Mouse (Mus musculus) heart, embryonic 14.5 days (tissue): ENCODE results near the gene Celf3. TPM values are rescaled to one million over a fixed set of nuclear protein-coding genes. Genes with fewer than 3 reads are reported as not detected.

ENCODE experiments used
- ATAC-seq: fragments of 200-750 bp; cut with Nextera tagmentation; 2 replicates; pipeline ENCODE4 v1.8.0; 2017; ENCODE audit warnings: low read depth, moderate TSS enrichment; ENCODE audit not compliant: insufficient number of reproducible peaks, insufficient read depth, low FRiP score
- H3K27ac ChIP-seq, 2 experiments: fragments of 200-500 bp in 1 of 2; fragments of 300-500 bp in 1 of 2; sonication (generic) in 1 of 2; replicated peaks in 1 of 2; 2 replicates each; pipeline ENCODE4 v1.5.1; 2012 to 2014; ENCODE audit warnings: low read depth in 2 of 2, low read length in 2 of 2, control low read depth in 1 of 2, mild to moderate bottlenecking in 1 of 2, mixed read lengths in 1 of 2; ENCODE audit not compliant: control insufficient read depth in 1 of 2, insufficient read depth in 1 of 2
- H3K27me3 ChIP-seq: fragments of 300-500 bp; sonication (generic); 2 replicates; pipeline ENCODE4 v1.6.1; 2014; ENCODE audit warnings: mild to moderate bottlenecking, low read length, control low read depth; ENCODE audit not compliant: control insufficient read depth, insufficient read depth
- H3K36me3 ChIP-seq: fragments of 300-500 bp; sonication (generic); 2 replicates; pipeline ENCODE4 v1.6.1; 2014; ENCODE audit warnings: mild to moderate bottlenecking, control low read depth, low read length, mixed read lengths; ENCODE audit not compliant: control insufficient read depth, insufficient read depth
- H3K4me1 ChIP-seq, 2 experiments: fragments of 200-500 bp in 1 of 2; fragments of 300-500 bp in 1 of 2; sonication (generic) in 1 of 2; 2 replicates each; pipeline ENCODE4 v1.6.1; 2012 to 2014; ENCODE audit warnings: low read length in 2 of 2, control low read depth in 1 of 2, mixed read lengths in 1 of 2; ENCODE audit not compliant: control insufficient read depth in 2 of 2, insufficient read depth in 2 of 2
- H3K4me2 ChIP-seq: fragments of 300-500 bp; sonication (generic); 2 replicates; pipeline ENCODE4 v1.6.1; 2014; ENCODE audit warnings: mild to moderate bottlenecking, low read length
- H3K4me3 ChIP-seq, 2 experiments: fragments of 200-500 bp in 1 of 2; fragments of 300-500 bp in 1 of 2; sonication (generic) in 1 of 2; 2 replicates each; pipeline ENCODE4 v1.5.1; 2012 to 2014; ENCODE audit warnings: low read length in 2 of 2, mild to moderate bottlenecking in 2 of 2, control low read depth in 1 of 2, low read depth in 1 of 2, moderate library complexity in 1 of 2; ENCODE audit not compliant: control insufficient read depth in 1 of 2, insufficient read depth in 1 of 2
- H3K9ac ChIP-seq: fragments of 300-500 bp; sonication (generic); 2 replicates; pipeline ENCODE4 v1.6.1; 2014; ENCODE audit warnings: mild to moderate bottlenecking, low read length
- H3K9me3 ChIP-seq: fragments of 300-500 bp; sonication (generic); 2 replicates; pipeline ENCODE4 v1.6.1; 2016; ENCODE audit warnings: low read length, control low read depth; ENCODE audit not compliant: control insufficient read depth
- WGBS: fragments of 180-500 bp; shearing (Covaris S2); extraction: QIAGEN DNeasy Blood & Tissue Kit; methylation state at CpG from one replicate; pipeline ENCODE4 v1.1.7; 2014; 5-methylcytosine and 5-hydroxymethylcytosine counted together
- polyA plus RNA-seq: library from polyadenylated mRNA; unstranded; fragments of >200 nt; fragmentation: Nextera tagmentation; extraction: Ambion mirVana; gene quantifications from 2 replicates; pipeline ENCODE4 v1.2.1, GENCODE M21; 2014

Celf3 gene
- polyA plus RNA-seq = 0.55 and 1.8 TPM in 2 replicates

- no peak within 1 kb of the TSS for H3K4me2 ChIP-seq
- H3K27me3 ChIP-seq = peaks cover 27% of the 10 kb centered on the region
- no peaks in the 10 kb centered on the region for H3K9me3 ChIP-seq
- WGBS = 0% methylated on average over 14 of the region's 14 CpGs
- H3K9ac ChIP-seq = no peak within 1 kb of the TSS
- no peak within 1 kb of the TSS for H3K27ac ChIP-seq
- peaks cover 11 to 22% of the 10 kb centered on the region in 2 experiments for H3K4me1 ChIP-seq
- ATAC-seq = no peak
- H3K36me3 ChIP-seq = no peaks in the 10 kb centered on the region
- H3K4me3 ChIP-seq = no peak within 1 kb of the TSS
Measured at GRCm38 (mm10) chr3:94477981-94478422, at the start of gene Celf3. TSS of gene Celf3 (plus strand) at chr3:94478295.

- no peak for ATAC-seq
- no peak overlapping the region for H3K4me2 ChIP-seq
- H3K27me3 ChIP-seq = no peaks in the 10 kb centered on the region
- WGBS = 57% methylated on average over 2 of the region's 2 CpGs
- H3K4me1 ChIP-seq = no peaks in the 10 kb centered on the region
- H3K9ac ChIP-seq = no peak overlapping the region
- no peaks in the 10 kb centered on the region for H3K36me3 ChIP-seq
- no peaks in the 10 kb centered on the region for H3K9me3 ChIP-seq
- H3K27ac ChIP-seq = no peak overlapping the region
- H3K4me3 ChIP-seq = no peak overlapping the region
Measured at GRCm38 (mm10) chr3:94430980-94431379, 47.1 kb upstream of the Celf3 start.

GRCm38 (mm10) chr3:94434305-94434704 lies 43.8 kb upstream of the Celf3 start:
- no peak overlapping the region for H3K9ac ChIP-seq
- no peaks in the 10 kb centered on the region for H3K9me3 ChIP-seq
- H3K36me3 ChIP-seq = no peaks in the 10 kb centered on the region
- H3K4me1 ChIP-seq = no peaks in the 10 kb centered on the region
- H3K27ac ChIP-seq = no peak overlapping the region
- no peak overlapping the region for H3K4me2 ChIP-seq
- no peak for ATAC-seq
- no peak overlapping the region for H3K4me3 ChIP-seq
- WGBS = 85% methylated on average over 2 of the region's 2 CpGs
- H3K27me3 ChIP-seq = no peaks in the 10 kb centered on the region

GRCm38 (mm10) chr3:94436420-94436819 lies 41.7 kb upstream of the Celf3 start:
- ATAC-seq = no peak
- peaks cover 11% of the 10 kb centered on the region for H3K27me3 ChIP-seq
- H3K9me3 ChIP-seq = no peaks in the 10 kb centered on the region
- no peak overlapping the region for H3K4me2 ChIP-seq
- H3K36me3 ChIP-seq = no peaks in the 10 kb centered on the region
- WGBS = 71% methylated on average over 9 of the region's 9 CpGs
- H3K27ac ChIP-seq = no peak overlapping the region
- H3K9ac ChIP-seq = no peak overlapping the region
- H3K4me1 ChIP-seq = no peaks in the 10 kb centered on the region
- H3K4me3 ChIP-seq = no peak overlapping the region

GRCm38 (mm10) chr3:94441182-94441581 lies 36.9 kb upstream of the Celf3 start:
- Histone ChIP-seq H3K4me1 (peaks cover 0 to 4% of the 10 kb centered on the region in 2 experiments; a peak in 1 of 4 replicates), H3K27ac (no peak overlapping the region), H3K36me3 (peaks cover 17% of the 10 kb centered on the region), H3K9ac (no peak overlapping the region), H3K4me2 (no peak overlapping the region), H3K27me3 (peaks cover 11% of the 10 kb centered on the region), H3K9me3 (no peaks in the 10 kb centered on the region), H3K4me3 (no peak overlapping the region)
- 34% methylated on average over 3 of the region's 3 CpGs for WGBS
- ATAC-seq = no peak

- H3K4me3 ChIP-seq = peak within 1 kb of the TSS; percentile 94 to 95
- H3K4me1 ChIP-seq = peaks cover 0 to 4% of the 10 kb centered on the region in 2 experiments; a peak in 1 of 4 replicates
- H3K27me3 ChIP-seq = peaks cover 11% of the 10 kb centered on the region
- H3K27ac ChIP-seq = peak within 1 kb of the TSS; percentile 76 to 77
- peak within 1 kb of the TSS; percentile 96 for H3K9ac ChIP-seq
- no peaks in the 10 kb centered on the region for H3K9me3 ChIP-seq
- ATAC-seq = peak; percentile 95
- H3K36me3 ChIP-seq = peaks cover 36% of the 10 kb centered on the region
- H3K4me2 ChIP-seq = peak within 1 kb of the TSS; percentile 73
- under 1% methylated on average over 39 of the region's 39 CpGs for whole genome bisulfite sequencing
Measured at GRCm38 (mm10) chr3:94442951-94443596, 35.0 kb upstream of the Celf3 start, which contains the start of gene Mrpl9. TSS of gene Mrpl9 (plus strand) at chr3:94443318.

GRCm38 (mm10) chr3:94443597-94443964 lies 34.5 kb upstream of the Celf3 start, which contains the start of gene Oaz3:
TSS of gene Oaz3 (minus strand) at chr3:94443915.
- under 1% methylated on average over 24 of the region's 24 CpGs for WGBS
- ATAC-seq = no peak; the same call in 1 of the 2 replicates
- H3K9ac ChIP-seq = peak within 1 kb of the TSS; percentile 96

More at GRCm38 (mm10) chr3:94443597-94443964, 34.5 kb upstream of the Celf3 start, which contains the start of gene Oaz3:
- Histone ChIP-seq H3K4me1 (peaks cover 0 to 4% of the 10 kb centered on the region in 2 experiments; a peak in 1 of 4 replicates), H3K36me3 (peaks cover 41% of the 10 kb centered on the region), H3K27ac (peak within 1 kb of the TSS; percentile 76 to 77), H3K4me2 (peak within 1 kb of the TSS; percentile 73), H3K27me3 (peaks cover 11% of the 10 kb centered on the region), H3K9me3 (no peaks in the 10 kb centered on the region), H3K4me3 (peak within 1 kb of the TSS; percentile 94 to 95)
